Mouse (Mus musculus): ENCODE results near the gene Aip. TPM values are rescaled to one million over a fixed set of nuclear protein-coding genes. Genes with fewer than 3 reads are reported as not detected.

Gene Aip
- polyA plus RNA-seq, 1 experiment from 2014 or later, result 98.5 TPM

DNA sequence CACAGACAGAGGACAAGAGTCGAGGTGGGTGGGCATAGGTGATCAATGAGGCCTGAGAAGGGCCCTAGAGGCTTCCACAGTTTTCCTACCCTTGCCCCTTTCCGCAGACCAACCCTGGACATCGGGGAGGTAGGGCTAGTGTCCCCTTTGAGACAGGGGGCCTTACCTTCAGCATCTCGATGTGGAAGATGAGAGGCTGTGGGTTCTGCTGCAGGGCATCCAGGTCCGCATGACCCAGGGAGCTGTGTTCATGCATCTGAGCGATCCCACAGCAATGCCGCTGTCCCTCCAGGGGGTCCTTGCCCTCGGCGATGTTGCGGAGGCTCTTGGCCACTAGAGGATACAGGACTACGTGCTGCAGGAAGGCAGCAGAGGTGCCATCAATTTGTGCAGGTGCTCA, 9.8 kb downstream of the Aip start:
- H3K9me3 ChIP-seq, result no peaks in the 10 kb centered on the region
- no peak overlapping the region for H3K9ac ChIP-seq
- no peak overlapping the region for H3K27ac ChIP-seq
- peaks cover 29% of the 10 kb centered on the region for H3K4me1 ChIP-seq
- peaks cover 75% of the 10 kb centered on the region for H3K36me3 ChIP-seq
- H3K27me3 ChIP-seq, result no peaks in the 10 kb centered on the region
- no peak overlapping the region for H3K4me2 ChIP-seq (replicated peaks)
- no peak overlapping the region for H3K4me3 ChIP-seq
- ATAC-seq (ENCODE audit: low FRiP score, low read depth), result no peak
- 85% methylated on average over 11 of the region's 11 CpGs for WGBS

DNA sequence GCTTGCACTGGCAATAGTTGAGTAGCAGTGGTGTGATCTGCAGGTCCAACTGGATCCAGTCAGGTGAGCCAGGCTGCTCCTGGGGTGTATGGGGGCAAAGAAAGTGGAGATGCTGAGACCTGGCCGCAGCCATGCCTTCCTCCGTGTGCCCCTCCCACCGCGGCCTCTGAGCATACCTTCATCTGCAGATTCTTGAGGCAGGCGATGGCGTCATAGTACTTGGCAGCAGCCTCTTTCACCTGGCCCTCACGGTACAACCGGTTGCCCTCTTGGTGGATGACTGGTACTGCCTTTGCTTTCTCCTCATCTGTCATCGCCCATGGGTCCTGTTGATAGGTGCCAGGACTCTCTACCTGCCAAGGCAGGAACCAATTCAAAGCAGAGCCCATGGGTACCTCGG, 10.5 kb downstream of the Aip start:
- WGBS, result 95% methylated on average over 10 of the region's 10 CpGs
- Histone ChIP-seq H3K4me3 (no peak overlapping the region), H3K9ac (0 out of 2 replicates have a peak overlapping the region, but pooled peaks have one; percentile 25), H3K36me3 (peaks cover 75% of the 10 kb centered on the region), H3K4me1 (peaks cover 22% of the 10 kb centered on the region), H3K27ac (no peak overlapping the region; the same call in 1 of the 2 replicates), H3K4me2 (replicated peaks) (no peak overlapping the region), H3K27me3 (no peaks in the 10 kb centered on the region), H3K9me3 (no peaks in the 10 kb centered on the region)
- no peak for ATAC-seq (ENCODE audit: low FRiP score, low read depth)

DNA sequence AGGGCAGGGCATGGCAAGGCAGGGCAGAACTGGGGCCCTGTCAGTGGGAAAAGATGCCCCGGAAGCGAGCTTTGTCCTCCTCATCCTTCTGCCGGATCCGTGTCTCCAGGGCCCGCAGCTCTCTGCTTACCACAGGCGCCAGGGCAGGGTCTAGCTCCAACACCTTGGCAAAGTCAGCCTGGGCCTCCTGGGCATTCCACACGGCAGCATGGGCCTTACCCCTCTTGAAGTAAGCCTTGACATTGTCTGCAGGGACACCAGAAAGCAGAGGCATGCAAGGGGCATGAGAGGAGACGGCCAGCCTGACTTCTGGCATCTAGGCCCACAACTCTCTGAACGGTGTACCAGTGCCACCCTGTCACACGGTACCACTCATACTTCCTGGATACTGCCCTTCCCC, 11.1 kb downstream of the Aip start:
- ATAC-seq (ENCODE audit: low FRiP score, low read depth), result no peak
- H3K27me3 ChIP-seq, result no peaks in the 10 kb centered on the region
- H3K4me1 ChIP-seq, result peaks cover 20% of the 10 kb centered on the region
- no peaks in the 10 kb centered on the region for H3K9me3 ChIP-seq
- WGBS, result 92% methylated on average over 10 of the region's 10 CpGs
- peak overlapping the region; percentile 69; the same call in 1 of the 2 replicates for H3K27ac ChIP-seq
- H3K36me3 ChIP-seq, result peaks cover 75% of the 10 kb centered on the region
- no peak overlapping the region for H3K4me3 ChIP-seq
- H3K9ac ChIP-seq, result 0 out of 2 replicates have a peak overlapping the region, but pooled peaks have one; percentile 25
- H3K4me2 ChIP-seq (replicated peaks), result no peak overlapping the region

DNA sequence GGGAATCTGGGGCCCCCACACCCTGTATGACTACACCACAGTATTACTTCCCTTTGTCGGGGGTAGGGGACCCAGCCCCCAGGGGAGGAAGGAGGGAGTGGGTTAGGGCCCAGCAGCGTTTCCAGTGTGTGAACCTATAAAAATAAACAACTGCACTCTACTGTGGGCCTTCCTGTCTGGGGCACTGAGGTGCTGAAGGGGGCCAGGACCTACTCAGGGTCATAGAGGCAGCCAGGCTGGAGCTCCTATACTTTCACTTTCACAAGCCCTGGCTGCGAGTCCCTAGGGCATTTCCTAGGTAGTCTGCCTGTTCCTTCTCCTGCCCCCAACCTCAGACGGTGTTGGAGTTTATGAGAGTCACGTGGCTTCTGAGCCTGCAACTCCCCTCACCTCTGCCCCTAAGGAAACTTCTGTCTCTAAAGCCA, 11.8 kb downstream of the Aip start:
- H3K4me1 ChIP-seq, result peaks cover 20% of the 10 kb centered on the region
- no peak overlapping the region for H3K4me3 ChIP-seq
- peak; percentile 20; the same call in 1 of the 2 replicates for ATAC-seq (ENCODE audit: low FRiP score, low read depth)
- 33% methylated on average over 5 of the region's 5 CpGs for whole genome bisulfite sequencing
- H3K9ac ChIP-seq, result 0 out of 2 replicates have a peak overlapping the region, but pooled peaks have one; percentile 35
- H3K4me2 ChIP-seq (replicated peaks), result peak overlapping the region; percentile 9; the same call in 1 of the 2 replicates
- H3K36me3 ChIP-seq, result peaks cover 72% of the 10 kb centered on the region
- no peaks in the 10 kb centered on the region for H3K9me3 ChIP-seq
- H3K27ac ChIP-seq, result peak overlapping the region; percentile 69; the same call in 1 of the 2 replicates
- H3K27me3 ChIP-seq, result no peaks in the 10 kb centered on the region

DNA sequence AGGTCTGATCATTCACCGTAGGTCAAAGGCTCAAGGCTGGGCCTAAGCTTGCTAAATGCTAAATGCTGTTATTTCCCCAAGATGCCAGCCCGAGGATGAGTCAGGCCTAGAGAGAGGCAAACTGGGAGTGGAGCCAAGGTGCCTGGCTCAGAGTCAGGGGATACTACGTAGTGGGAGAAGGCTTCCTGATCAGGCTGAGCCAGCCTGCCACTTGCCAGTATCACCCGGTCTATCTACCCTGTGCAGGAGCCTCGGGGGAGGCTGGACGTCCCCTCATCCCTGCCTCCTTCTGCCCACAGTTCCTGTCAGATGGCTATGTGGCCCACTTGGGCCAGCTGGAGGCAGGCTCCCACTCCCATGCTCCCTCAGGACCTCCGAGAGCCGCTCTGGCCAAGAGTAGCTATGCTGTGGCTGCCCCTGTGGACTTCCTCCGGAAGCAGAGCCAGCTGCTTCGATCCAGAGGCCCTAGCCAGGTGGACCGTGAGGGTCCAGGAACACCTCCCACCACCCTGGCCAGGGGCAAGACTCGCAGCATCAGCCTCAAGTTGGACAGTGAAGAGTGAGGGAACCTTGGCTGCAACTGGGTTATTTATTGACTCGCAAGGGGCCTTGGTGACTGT, 12.4 kb downstream of the Aip start:
- H3K4me3 ChIP-seq, result no peak overlapping the region
- H3K9me3 ChIP-seq, result no peaks in the 10 kb centered on the region
- peak overlapping the region; percentile 9; the same call in 1 of the 2 replicates for H3K4me2 ChIP-seq (replicated peaks)
- peaks cover 20% of the 10 kb centered on the region for H3K4me1 ChIP-seq
- H3K27ac ChIP-seq, result peak overlapping the region; percentile 69
- H3K9ac ChIP-seq, result peak overlapping the region; percentile 35; the same call in 1 of the 2 replicates
- peaks cover 70% of the 10 kb centered on the region for H3K36me3 ChIP-seq
- no peak for ATAC-seq (ENCODE audit: low FRiP score, low read depth)
- WGBS, result 66% methylated on average over 13 of the region's 13 CpGs
- H3K27me3 ChIP-seq, result no peaks in the 10 kb centered on the region

DNA sequence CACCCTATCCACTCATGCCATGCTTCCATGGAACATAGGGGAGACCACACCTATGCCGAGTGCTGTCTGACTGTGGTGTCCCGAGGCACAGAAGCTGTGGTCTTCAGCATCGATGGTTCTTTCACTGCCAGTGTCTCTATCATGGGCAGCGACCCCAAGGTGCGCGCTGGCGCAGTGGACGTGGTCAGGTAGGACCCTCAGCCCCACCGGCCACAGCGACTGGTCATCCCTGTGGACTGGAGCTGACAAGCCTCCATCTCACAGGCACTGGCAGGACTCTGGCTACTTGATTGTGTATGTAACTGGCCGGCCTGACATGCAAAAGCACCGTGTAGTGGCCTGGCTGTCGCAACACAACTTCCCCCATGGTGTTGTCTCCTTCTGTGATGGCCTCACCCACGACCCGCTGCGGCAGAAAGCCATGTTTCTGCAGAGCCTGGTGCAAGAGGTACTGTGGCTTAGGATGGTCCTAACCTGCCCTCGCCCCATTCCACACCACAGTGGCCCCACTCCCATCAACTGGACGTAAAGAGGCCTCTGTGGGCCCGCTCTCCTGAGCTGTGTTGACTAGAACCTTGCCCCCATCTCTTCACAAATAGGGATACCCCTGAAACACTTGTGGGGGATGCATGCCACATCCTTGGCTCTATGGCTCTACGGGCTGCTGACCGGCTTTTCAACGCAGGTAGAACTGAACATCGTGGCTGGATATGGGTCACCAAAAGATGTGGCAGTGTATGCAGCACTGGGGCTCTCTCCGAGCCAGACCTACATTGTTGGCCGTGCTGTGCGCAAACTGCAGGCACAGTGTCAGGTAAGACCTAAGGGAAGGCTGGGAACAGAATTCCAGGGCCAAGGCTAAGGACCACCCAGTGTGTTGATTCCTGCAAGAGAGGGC, 13.3 kb downstream of the Aip start:
- peaks cover 60% of the 10 kb centered on the region for H3K36me3 ChIP-seq
- H3K9ac ChIP-seq, result no peak overlapping the region
- no peaks in the 10 kb centered on the region for H3K27me3 ChIP-seq
- H3K4me1 ChIP-seq, result peaks cover 20% of the 10 kb centered on the region
- no peak overlapping the region; the same call in 1 of the 2 replicates for H3K27ac ChIP-seq
- no peak overlapping the region for H3K4me2 ChIP-seq (replicated peaks)
- no peaks in the 10 kb centered on the region for H3K9me3 ChIP-seq
- no peak for ATAC-seq (ENCODE audit: low FRiP score, low read depth)
- H3K4me3 ChIP-seq, result no peak overlapping the region
- 96% methylated on average over 26 of the region's 26 CpGs for WGBS

DNA sequence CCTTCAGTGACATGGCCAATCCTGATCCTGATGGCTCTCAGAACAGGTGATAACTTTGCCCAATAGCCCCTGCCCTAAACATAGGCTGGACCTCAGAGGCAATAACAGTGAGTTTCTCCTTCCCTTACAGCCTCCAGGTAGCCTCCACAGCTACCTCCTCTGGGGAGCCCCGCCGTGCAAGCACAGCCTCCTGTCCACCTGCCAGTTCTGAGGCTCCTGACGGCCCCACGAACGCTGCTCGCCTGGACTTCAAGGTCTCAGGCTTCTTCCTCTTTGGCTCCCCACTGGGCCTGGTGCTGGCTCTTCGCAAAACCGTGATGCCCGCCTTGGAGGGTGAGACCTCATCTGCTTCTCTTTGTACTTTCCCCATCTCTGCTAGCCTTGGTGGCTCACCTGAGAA, 17.1 kb downstream of the Aip start:
- ATAC-seq (ENCODE audit: low FRiP score, low read depth), result no peak
- H3K9ac ChIP-seq, result no peak overlapping the region
- no peak overlapping the region for H3K4me3 ChIP-seq
- H3K27me3 ChIP-seq, result peaks cover under 1% of the 10 kb centered on the region; the same call in 1 of the 2 replicates
- H3K9me3 ChIP-seq, result no peaks in the 10 kb centered on the region
- 84% methylated on average over 9 of the region's 9 CpGs for WGBS
- H3K36me3 ChIP-seq, result peaks cover 22% of the 10 kb centered on the region
- peaks cover 6% of the 10 kb centered on the region for H3K4me1 ChIP-seq
- no peak overlapping the region for H3K4me2 ChIP-seq (replicated peaks)
- H3K27ac ChIP-seq, result no peak overlapping the region

DNA sequence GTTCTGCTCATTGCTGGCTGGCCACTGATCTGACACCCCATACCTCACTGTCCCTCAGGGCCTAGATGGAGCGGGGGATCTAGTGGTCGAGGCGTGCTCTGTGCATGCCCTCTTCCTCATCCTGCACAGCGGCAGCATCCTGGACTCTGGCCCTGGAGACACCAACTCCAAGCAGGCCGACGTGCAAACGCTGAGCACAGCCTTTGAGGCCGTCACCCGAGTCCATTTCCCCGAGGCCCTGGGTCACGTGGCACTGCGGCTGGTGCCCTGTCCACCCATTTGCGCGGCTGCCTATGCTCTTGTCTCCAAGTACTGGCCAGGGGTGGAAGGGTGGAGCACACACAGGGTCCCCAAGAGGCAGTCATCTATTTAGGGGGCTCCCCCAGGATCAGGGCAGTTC, 19.0 kb downstream of the Aip start:
- Histone ChIP-seq H3K27ac (no peak overlapping the region), H3K4me2 (replicated peaks) (no peak overlapping the region), H3K36me3 (peaks cover 3% of the 10 kb centered on the region; the same call in 1 of the 2 replicates), H3K27me3 (peaks cover 19% of the 10 kb centered on the region), H3K9ac (no peak overlapping the region), H3K4me1 (peaks cover under 1% of the 10 kb centered on the region; the same call in 1 of the 2 replicates), H3K9me3 (no peaks in the 10 kb centered on the region), H3K4me3 (no peak overlapping the region)
- ATAC-seq (ENCODE audit: low FRiP score, low read depth), result no peak
- 89% methylated on average over 14 of the region's 14 CpGs for WGBS

DNA sequence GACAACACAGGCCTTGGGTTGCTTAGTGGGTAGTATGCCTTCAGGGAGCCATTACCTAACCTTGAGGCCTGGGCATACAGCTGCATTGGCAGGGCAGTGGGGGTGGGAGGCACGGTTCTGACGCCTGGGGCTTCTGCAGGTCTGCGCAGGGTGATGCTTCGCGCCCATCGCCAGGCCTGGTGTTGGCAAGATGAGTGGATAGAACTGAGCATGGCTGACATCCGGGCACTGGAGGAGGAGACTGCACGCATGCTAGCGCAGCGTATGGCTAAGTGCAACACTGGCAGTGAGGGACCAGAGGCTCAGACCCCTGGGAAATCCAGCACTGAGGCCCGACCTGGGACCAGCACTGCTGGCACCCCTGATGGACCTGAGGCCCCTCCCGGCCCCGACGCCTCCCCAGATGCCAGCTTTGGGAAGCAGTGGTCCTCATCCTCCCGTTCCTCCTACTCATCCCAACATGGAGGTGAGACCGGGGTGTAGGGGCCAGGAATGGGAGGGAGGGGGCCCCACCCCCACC, 20.9 kb downstream of the Aip start:
- H3K36me3 ChIP-seq, result no peaks in the 10 kb centered on the region; the same call in 1 of the 2 replicates
- peaks cover 38% of the 10 kb centered on the region for H3K27me3 ChIP-seq
- no peaks in the 10 kb centered on the region for H3K9me3 ChIP-seq
- H3K4me3 ChIP-seq, result no peak overlapping the region
- H3K27ac ChIP-seq, result no peak overlapping the region
- ATAC-seq (ENCODE audit: low FRiP score, low read depth), result no peak
- H3K9ac ChIP-seq, result no peak overlapping the region
- 90% methylated on average over 16 of the region's 16 CpGs for WGBS
- H3K4me1 ChIP-seq, result peaks cover 20% of the 10 kb centered on the region
- no peak overlapping the region for H3K4me2 ChIP-seq (replicated peaks)

DNA sequence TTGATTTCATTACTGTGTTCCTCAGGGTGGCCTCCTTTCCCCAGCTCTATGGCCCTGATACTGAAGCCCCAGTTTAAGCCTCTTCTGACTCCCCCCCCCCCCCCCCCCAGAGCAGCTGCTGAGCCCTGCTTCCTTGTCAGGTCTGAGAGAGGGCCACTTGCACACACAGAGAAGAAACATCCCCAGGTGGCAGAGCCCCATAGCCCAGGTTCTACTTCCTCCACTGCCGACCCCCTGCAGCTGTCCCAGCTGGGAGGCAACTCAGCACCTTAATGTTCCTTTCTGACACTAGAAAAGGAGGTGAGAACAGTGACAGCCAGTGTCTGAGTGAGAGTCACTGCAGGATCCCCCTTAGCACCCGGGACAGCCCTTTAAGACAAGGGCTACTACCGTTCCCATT, 21.9 kb downstream of the Aip start:
- H3K27me3 ChIP-seq, result peaks cover 45% of the 10 kb centered on the region
- H3K36me3 ChIP-seq, result no peaks in the 10 kb centered on the region; the same call in 1 of the 2 replicates
- ATAC-seq (ENCODE audit: low FRiP score, low read depth), result no peak
- no peaks in the 10 kb centered on the region for H3K9me3 ChIP-seq
- H3K9ac ChIP-seq, result no peak overlapping the region
- H3K4me2 ChIP-seq (replicated peaks), result no peak overlapping the region
- WGBS, result 80% methylated on average over 3 of the region's 3 CpGs
- H3K4me3 ChIP-seq, result no peak overlapping the region
- H3K27ac ChIP-seq, result no peak overlapping the region
- H3K4me1 ChIP-seq, result peaks cover 28% of the 10 kb centered on the region

DNA sequence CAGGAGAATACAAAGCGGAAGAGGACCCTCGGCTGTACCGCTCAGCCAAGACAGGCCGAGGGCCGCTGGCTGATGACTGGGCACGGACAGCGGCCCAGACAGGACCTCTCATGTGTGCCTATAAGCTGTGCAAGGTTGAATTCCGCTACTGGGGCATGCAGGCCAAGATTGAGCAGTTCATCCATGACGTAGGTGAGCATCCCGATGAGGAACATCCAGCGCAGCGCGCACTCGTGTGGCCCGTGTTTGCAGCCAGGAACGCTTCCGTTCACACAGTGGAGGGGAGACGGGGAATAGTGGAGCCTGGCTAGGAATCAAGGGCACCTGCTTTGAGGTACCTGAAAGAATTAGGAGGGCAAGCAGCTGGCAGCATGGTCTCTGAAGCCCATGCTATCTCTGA, 22.4 kb downstream of the Aip start:
- 92% methylated on average over 18 of the region's 18 CpGs for WGBS
- Histone ChIP-seq H3K9me3 (no peaks in the 10 kb centered on the region), H3K4me3 (no peak overlapping the region), H3K27ac (no peak overlapping the region), H3K36me3 (no peaks in the 10 kb centered on the region; the same call in 1 of the 2 replicates), H3K4me1 (peaks cover 32% of the 10 kb centered on the region), H3K4me2 (replicated peaks) (no peak overlapping the region), H3K27me3 (peaks cover 45% of the 10 kb centered on the region), H3K9ac (no peak overlapping the region)
- no peak for ATAC-seq (ENCODE audit: low FRiP score, low read depth)

DNA sequence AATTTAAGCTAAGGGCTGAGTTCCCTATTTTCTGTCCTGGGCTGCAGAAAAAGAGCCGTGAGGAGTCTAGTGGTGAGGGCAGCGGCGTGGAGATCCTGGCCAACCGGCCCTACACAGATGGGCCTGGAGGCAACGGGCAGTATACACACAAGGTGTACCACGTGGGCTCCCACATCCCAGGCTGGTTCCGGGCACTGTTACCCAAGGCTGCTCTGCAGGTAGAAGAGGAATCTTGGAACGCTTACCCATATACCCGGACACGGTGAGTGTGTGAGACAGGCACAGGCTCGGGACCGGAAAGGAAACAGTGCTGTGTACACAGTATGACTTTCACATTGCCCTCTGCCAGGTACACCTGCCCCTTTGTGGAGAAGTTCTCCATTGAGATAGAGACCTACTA, 23.0 kb downstream of the Aip start:
- ATAC-seq (ENCODE audit: low FRiP score, low read depth), result no peak
- Histone ChIP-seq H3K9ac (no peak overlapping the region), H3K27me3 (peaks cover 45% of the 10 kb centered on the region), H3K4me3 (no peak overlapping the region), H3K4me2 (replicated peaks) (no peak overlapping the region), H3K27ac (no peak overlapping the region), H3K4me1 (peaks cover 37% of the 10 kb centered on the region), H3K9me3 (no peaks in the 10 kb centered on the region), H3K36me3 (no peaks in the 10 kb centered on the region; the same call in 1 of the 2 replicates)
- 90% methylated on average over 12 of the region's 12 CpGs for WGBS

Measured in limb, embryonic 13.5 days (tissue).